Mouse (Mus musculus) E14TG2a.4 (cell line): Measurements from ENCODE around the gene Tagln3.

Experiments used
- H3K27me3 ChIP-seq: 2 replicates; pipeline ENCODE4 v1.6.1; 2014; ENCODE audit warnings: low read length, control low read depth; ENCODE audit not compliant: insufficient read depth
- H3K36me3 ChIP-seq: 2 replicates; pipeline ENCODE4 v1.6.1; 2014; ENCODE audit warnings: low read length, control low read depth; ENCODE audit not compliant: insufficient read depth
- H3K4me1 ChIP-seq: replicated peaks from 2 replicates; pipeline ENCODE4 v1.6.1; 2014; ENCODE audit warnings: low read depth, low read length, control low read depth
- H3K4me3 ChIP-seq: replicated peaks from 2 replicates; pipeline ENCODE4 v1.5.1; 2014; ENCODE audit warnings: mild to moderate bottlenecking, low read length
- H3K9me3 ChIP-seq: 2 replicates; pipeline ENCODE4 v1.6.1; 2014; ENCODE audit warnings: low read length, control low read depth
- CTCF ChIP-seq: conservative IDR thresholded peaks from 2 replicates; pipeline ENCODE4 v1.5.1; 2014; ENCODE audit warnings: low read length
- NANOG ChIP-seq: IDR thresholded peaks from 2 replicates; pipeline ENCODE4 v1.6.1; 2014; ENCODE audit warnings: borderline replicate concordance, low read length, mixed read lengths
- POU5F1 ChIP-seq: IDR thresholded peaks from 2 replicates; pipeline ENCODE4 v1.6.1; 2014; ENCODE audit warnings: low read length, borderline replicate concordance

The Tagln3 gene

GRCm38 (mm10) chr16:45723172-45723901, 1.1 kb downstream of the Tagln3 start:
- TF ChIP-seq CTCF (no peak), NANOG (no peak), POU5F1 (no peak)
- peak overlapping the region; percentile 78 for H3K4me3 ChIP-seq
- no peaks in the 10 kb centered on the region for H3K27me3 ChIP-seq
- peaks cover 60% of the 10 kb centered on the region for H3K4me1 ChIP-seq
- H3K36me3 ChIP-seq, result peaks cover 35% of the 10 kb centered on the region
- no peaks in the 10 kb centered on the region for H3K9me3 ChIP-seq

- Histone ChIP-seq H3K27me3 (no peaks in the 10 kb centered on the region), H3K36me3 (peaks cover 39% of the 10 kb centered on the region), H3K4me3 (no peak overlapping the region), H3K4me1 (peaks cover 58% of the 10 kb centered on the region), H3K9me3 (no peaks in the 10 kb centered on the region)
- TF ChIP-seq CTCF, result no peak
- no peak for TF ChIP-seq POU5F1
- no peak for TF ChIP-seq NANOG
These were observed 1.9 kb downstream of the Tagln3 start for GRCm38 (mm10) chr16:45722460-45722951.

- peaks cover 39% of the 10 kb centered on the region for H3K4me1 ChIP-seq
- H3K36me3 ChIP-seq, result peaks cover 48% of the 10 kb centered on the region
- H3K4me3 ChIP-seq, result no peak overlapping the region
- H3K27me3 ChIP-seq, result no peaks in the 10 kb centered on the region
- no peaks in the 10 kb centered on the region for H3K9me3 ChIP-seq
- TF ChIP-seq NANOG, result no peak
- TF ChIP-seq CTCF, result no peak
- TF ChIP-seq POU5F1, result no peak
These were observed 4.3 kb downstream of the Tagln3 start for GRCm38 (mm10) chr16:45720022-45720630.

- H3K4me3 ChIP-seq, result no peak overlapping the region
- peaks cover 48% of the 10 kb centered on the region for H3K36me3 ChIP-seq
- TF ChIP-seq NANOG (no peak), CTCF (no peak), POU5F1 (no peak)
- H3K9me3 ChIP-seq, result no peaks in the 10 kb centered on the region
- H3K27me3 ChIP-seq, result no peaks in the 10 kb centered on the region
- H3K4me1 ChIP-seq, result peaks cover 26% of the 10 kb centered on the region
These were observed 6.1 kb downstream of the Tagln3 start for GRCm38 (mm10) chr16:45718296-45718695.

- no peak for TF ChIP-seq NANOG
- no peak for TF ChIP-seq POU5F1
- TF ChIP-seq CTCF, result no peak
- peaks cover 37% of the 10 kb centered on the region for H3K36me3 ChIP-seq
- no peak overlapping the region for H3K4me3 ChIP-seq
- H3K27me3 ChIP-seq, result no peaks in the 10 kb centered on the region
- H3K4me1 ChIP-seq, result peaks cover 6% of the 10 kb centered on the region
- H3K9me3 ChIP-seq, result no peaks in the 10 kb centered on the region
These were observed 9.8 kb downstream of the Tagln3 start for GRCm38 (mm10) chr16:45714489-45715150.

GRCm38 (mm10) chr16:45713878-45714277, 10.5 kb downstream of the Tagln3 start:
- TF ChIP-seq NANOG, result no peak
- TF ChIP-seq CTCF, result no peak
- no peak for TF ChIP-seq POU5F1
- Histone ChIP-seq H3K36me3 (peaks cover 35% of the 10 kb centered on the region), H3K27me3 (no peaks in the 10 kb centered on the region), H3K4me1 (peaks cover 4% of the 10 kb centered on the region; the same call in 1 of the 2 replicates), H3K4me3 (no peak overlapping the region), H3K9me3 (no peaks in the 10 kb centered on the region)

GRCm38 (mm10) chr16:45713261-45713660, 11.1 kb downstream of the Tagln3 start:
- TF ChIP-seq CTCF, result no peak
- Histone ChIP-seq H3K4me1 (peaks cover 4% of the 10 kb centered on the region; the same call in 1 of the 2 replicates), H3K4me3 (no peak overlapping the region), H3K9me3 (no peaks in the 10 kb centered on the region), H3K36me3 (peaks cover 29% of the 10 kb centered on the region), H3K27me3 (no peaks in the 10 kb centered on the region)

GRCm38 (mm10) chr16:45711263-45711662, 13.1 kb downstream of the Tagln3 start:
- no peak overlapping the region for H3K4me3 ChIP-seq
- peaks cover 4% of the 10 kb centered on the region; the same call in 1 of the 2 replicates for H3K4me1 ChIP-seq
- no peaks in the 10 kb centered on the region for H3K9me3 ChIP-seq
- TF ChIP-seq CTCF, result no peak; the same call in 1 of the 2 replicates
- no peak for TF ChIP-seq POU5F1
- H3K36me3 ChIP-seq, result peaks cover 16% of the 10 kb centered on the region
- no peaks in the 10 kb centered on the region for H3K27me3 ChIP-seq
